Mouse (Mus musculus) forebrain, embryonic 12.5 days (tissue): Measurements from ENCODE around the gene BC067074. TPM values are rescaled to one million over a fixed set of nuclear protein-coding genes. Genes with fewer than 3 reads are reported as not detected.

Experiments
- ATAC-seq: fragments of 200-750 bp; cut with Nextera tagmentation; 2 replicates; pipeline ENCODE4 v1.8.0; 2017; ENCODE audit warnings: moderate TSS enrichment; ENCODE audit not compliant: low FRiP score
- H3K27ac ChIP-seq: fragments of 300-500 bp; sonication (generic); 2 replicates; pipeline ENCODE4 v1.5.1; 2016; ENCODE audit warnings: mild to moderate bottlenecking
- H3K27me3 ChIP-seq: fragments of 300-500 bp; sonication (generic); 2 replicates; pipeline ENCODE4 v1.6.1; 2016; ENCODE audit warnings: mild to moderate bottlenecking
- H3K36me3 ChIP-seq: fragments of 300-500 bp; sonication (generic); replicated peaks from 2 replicates; pipeline ENCODE4 v1.6.1; 2016; ENCODE audit warnings: mild to moderate bottlenecking
- H3K4me1 ChIP-seq: fragments of 300-500 bp; sonication (generic); 2 replicates; pipeline ENCODE4 v1.6.1; 2016
- H3K4me2 ChIP-seq: fragments of 300-500 bp; sonication (generic); 2 replicates; pipeline ENCODE4 v1.6.1; 2016; ENCODE audit warnings: mild to moderate bottlenecking, moderate library complexity
- H3K4me3 ChIP-seq: fragments of 300-500 bp; sonication (generic); replicated peaks from 2 replicates; pipeline ENCODE4 v1.5.1; 2016; ENCODE audit warnings: mild to moderate bottlenecking
- H3K9ac ChIP-seq: fragments of 300-500 bp; sonication (generic); 2 replicates; pipeline ENCODE4 v1.6.1; 2016; ENCODE audit warnings: mild to moderate bottlenecking
- H3K9me3 ChIP-seq: fragments of 300-500 bp; sonication (generic); 2 replicates; pipeline ENCODE4 v1.6.1; 2016
- WGBS: fragments of 180-500 bp; shearing (Covaris S2); methylation state at CpG from one replicate; pipeline ENCODE4 v1.1.7; 2016; 5-methylcytosine and 5-hydroxymethylcytosine counted together
- polyA plus RNA-seq: library from polyadenylated mRNA; unstranded; fragments of >200 nt; fragmentation: Nextera tagmentation; extraction: Ambion mirVana; gene quantifications from 2 replicates; pipeline ENCODE4 v1.2.1, GENCODE M21; 2016

Gene BC067074
- polyA plus RNA-seq, 1 experiment from 2014 or later: 2.2 TPM

DNA sequence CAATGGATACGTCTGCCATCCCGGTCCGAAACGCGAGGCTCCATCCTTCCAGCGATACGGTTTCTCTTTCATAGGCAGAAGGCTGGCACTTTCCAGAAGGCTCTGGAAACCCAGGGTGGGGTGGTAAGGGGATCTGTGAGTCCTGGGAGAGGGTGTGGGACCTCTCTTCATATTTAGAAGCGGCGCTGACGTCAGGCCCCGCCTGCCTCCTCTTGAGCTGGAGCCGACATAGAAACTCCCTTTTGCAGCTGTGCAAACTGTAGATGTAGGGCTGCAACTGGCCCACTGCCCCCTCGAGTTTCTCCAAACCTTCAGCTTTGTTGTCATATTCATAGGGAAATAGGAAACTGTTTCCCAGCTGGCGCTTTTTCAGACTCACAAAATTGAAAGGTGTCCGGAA, 101.6 kb downstream of the BC067074 start:
- 87% methylated on average over 15 of the region's 15 CpGs for WGBS
- no peaks in the 10 kb centered on the region for H3K9me3 ChIP-seq

GRCm38 (mm10) chr13:113397006-113397520, 104.1 kb downstream of the BC067074 start:
- Histone ChIP-seq H3K9ac (no peak overlapping the region), H3K4me3 (no peak overlapping the region), H3K9me3 (no peaks in the 10 kb centered on the region), H3K4me1 (no peaks in the 10 kb centered on the region), H3K27ac (no peak overlapping the region), H3K4me2 (no peak overlapping the region), H3K36me3 (no peaks in the 10 kb centered on the region), H3K27me3 (no peaks in the 10 kb centered on the region)
- ATAC-seq: no peak
- 86% methylated on average over 9 of the region's 9 CpGs for WGBS

More for the DNA sequence above, 101.6 kb downstream of the BC067074 start:
- Histone ChIP-seq H3K27ac (no peak overlapping the region), H3K4me1 (no peaks in the 10 kb centered on the region), H3K36me3 (no peaks in the 10 kb centered on the region), H3K4me3 (no peak overlapping the region), H3K27me3 (no peaks in the 10 kb centered on the region), H3K4me2 (no peak overlapping the region), H3K9ac (no peak overlapping the region)
- ATAC-seq: no peak

DNA sequence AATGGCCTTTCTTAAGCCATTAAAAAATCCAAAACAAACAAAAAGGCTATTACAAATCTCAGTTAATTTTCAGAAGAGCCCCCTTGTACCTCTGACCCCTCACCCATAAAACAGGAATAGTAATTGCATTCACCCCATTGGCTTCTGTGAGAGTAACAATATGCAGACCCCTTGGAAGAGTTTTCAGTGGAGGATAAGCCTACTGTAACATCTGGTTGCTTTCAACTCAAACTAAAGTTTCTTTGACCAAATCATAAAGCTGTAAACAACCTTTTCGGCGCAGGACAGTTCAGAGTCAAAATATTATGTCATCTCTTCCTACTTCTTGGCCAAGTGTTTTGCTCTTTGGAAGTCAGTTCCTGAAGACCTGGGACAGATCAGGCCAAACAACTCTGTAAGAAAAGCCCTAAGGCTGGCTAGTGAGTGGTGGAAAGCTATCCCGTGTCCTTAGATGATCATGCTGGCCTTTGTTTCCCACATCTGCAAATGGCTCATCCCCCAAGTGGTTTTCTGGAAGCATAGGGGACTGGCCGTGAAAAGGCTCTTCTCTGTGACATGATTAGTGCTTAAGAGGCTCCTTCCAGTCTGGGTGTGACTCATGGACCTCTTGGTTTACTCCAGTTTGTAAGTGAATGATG, 108.5 kb downstream of the BC067074 start:
- H3K27ac ChIP-seq: no peak overlapping the region
- no peak overlapping the region for H3K4me2 ChIP-seq
- no peaks in the 10 kb centered on the region for H3K27me3 ChIP-seq
- 83% methylated on average over 4 of the region's 4 CpGs for WGBS
- no peaks in the 10 kb centered on the region for H3K36me3 ChIP-seq
- ATAC-seq: no peak
- no peak overlapping the region for H3K9ac ChIP-seq
- H3K4me3 ChIP-seq: no peak overlapping the region
- no peaks in the 10 kb centered on the region for H3K4me1 ChIP-seq
- no peaks in the 10 kb centered on the region for H3K9me3 ChIP-seq

DNA sequence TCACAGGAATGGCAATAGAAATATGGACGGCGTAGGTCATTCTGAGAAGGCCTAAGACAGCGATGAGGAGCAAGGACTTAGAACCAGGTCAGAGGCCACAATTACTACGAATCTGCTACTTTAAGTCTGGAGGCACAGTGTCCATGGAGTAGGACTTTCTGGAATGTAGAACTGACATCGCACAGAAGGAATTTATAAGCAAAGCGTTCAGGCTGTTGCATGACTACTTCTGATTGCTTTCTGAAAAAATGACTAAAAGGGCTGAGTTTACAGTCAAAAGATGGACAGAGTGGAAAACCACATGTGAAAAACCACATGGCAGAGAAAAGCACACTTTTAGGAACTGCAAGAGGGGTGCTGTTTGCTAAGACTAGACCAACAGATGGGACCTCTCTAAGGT, 110.7 kb downstream of the BC067074 start:
- ATAC-seq: no peak
- no peaks in the 10 kb centered on the region for H3K9me3 ChIP-seq
- no peak overlapping the region for H3K4me2 ChIP-seq
- no peak overlapping the region for H3K27ac ChIP-seq
- no peak overlapping the region for H3K4me3 ChIP-seq
- H3K4me1 ChIP-seq: no peaks in the 10 kb centered on the region
- H3K27me3 ChIP-seq: no peaks in the 10 kb centered on the region
- WGBS: 92% methylated on average over 6 of the region's 6 CpGs
- H3K9ac ChIP-seq: no peak overlapping the region
- no peaks in the 10 kb centered on the region for H3K36me3 ChIP-seq

DNA sequence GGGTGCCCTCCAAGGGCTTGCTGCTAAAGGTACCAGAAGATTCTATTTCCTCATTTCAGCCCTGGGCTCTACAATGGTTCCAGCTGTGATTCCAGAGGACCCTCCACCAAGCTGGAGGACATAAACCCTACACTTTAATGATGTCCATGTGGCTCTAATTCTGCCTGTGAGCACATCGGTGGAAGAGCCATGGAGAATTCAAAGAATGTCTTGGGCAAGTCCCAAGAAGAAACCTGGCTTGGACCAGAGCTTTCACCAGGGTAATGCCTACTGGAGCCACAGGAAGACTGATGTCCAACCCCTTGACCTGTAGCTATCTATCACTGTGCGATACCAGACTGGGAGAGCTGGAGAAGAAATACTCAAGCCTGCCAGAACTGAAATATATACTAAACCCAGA, 111.2 kb downstream of the BC067074 start:
- Histone ChIP-seq H3K4me2 (no peak overlapping the region), H3K36me3 (no peaks in the 10 kb centered on the region), H3K9ac (no peak overlapping the region), H3K27ac (no peak overlapping the region), H3K9me3 (no peaks in the 10 kb centered on the region), H3K4me3 (no peak overlapping the region), H3K4me1 (no peaks in the 10 kb centered on the region), H3K27me3 (no peaks in the 10 kb centered on the region)
- WGBS: 87% methylated on average over 2 of the region's 2 CpGs
- ATAC-seq: no peak

GRCm38 (mm10) chr13:113409941-113410340, 117.0 kb downstream of the BC067074 start:
- ATAC-seq: no peak
- H3K4me2 ChIP-seq: no peak overlapping the region

DNA sequence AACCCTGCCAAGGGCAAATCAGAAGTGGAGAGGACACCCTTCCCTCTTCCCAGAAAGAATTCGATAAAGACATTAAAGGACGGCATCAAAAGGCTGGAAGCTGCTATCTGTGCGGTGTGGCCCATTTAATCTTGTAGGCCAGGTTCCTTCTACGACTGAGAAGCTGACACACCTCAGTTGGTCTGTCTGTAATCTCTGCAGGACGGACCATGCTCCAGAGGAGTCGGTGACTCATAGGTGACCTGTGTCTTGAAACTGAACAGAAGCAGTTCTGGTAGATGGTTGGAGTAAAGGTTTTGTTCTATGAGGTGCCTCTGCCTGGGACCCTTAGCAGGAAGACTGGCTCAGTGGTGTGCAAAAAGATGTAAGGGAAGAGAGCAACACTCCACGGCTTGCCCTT, 122.6 kb downstream of the BC067074 start:
- H3K4me2 ChIP-seq: no peak overlapping the region
- no peak for ATAC-seq
- H3K36me3 ChIP-seq: no peaks in the 10 kb centered on the region
- H3K4me1 ChIP-seq: peaks cover 3% of the 10 kb centered on the region; the same call in 1 of the 2 replicates
- WGBS: 90% methylated on average over 7 of the region's 7 CpGs
- no peaks in the 10 kb centered on the region for H3K27me3 ChIP-seq
- H3K9me3 ChIP-seq: 0 out of 2 replicates have a peak, but pooled peaks cover 3% of the 10 kb centered on the region
- no peak overlapping the region for H3K4me3 ChIP-seq
- no peak overlapping the region for H3K27ac ChIP-seq
- H3K9ac ChIP-seq: no peak overlapping the region

More at GRCm38 (mm10) chr13:113409941-113410340, 117.0 kb downstream of the BC067074 start:
- Histone ChIP-seq H3K27ac (no peak overlapping the region), H3K4me1 (no peaks in the 10 kb centered on the region), H3K27me3 (no peaks in the 10 kb centered on the region), H3K9me3 (0 out of 2 replicates have a peak, but pooled peaks cover 3% of the 10 kb centered on the region), H3K36me3 (no peaks in the 10 kb centered on the region), H3K9ac (no peak overlapping the region), H3K4me3 (no peak overlapping the region)
- 63% methylated on average over 12 of the region's 12 CpGs for WGBS

DNA sequence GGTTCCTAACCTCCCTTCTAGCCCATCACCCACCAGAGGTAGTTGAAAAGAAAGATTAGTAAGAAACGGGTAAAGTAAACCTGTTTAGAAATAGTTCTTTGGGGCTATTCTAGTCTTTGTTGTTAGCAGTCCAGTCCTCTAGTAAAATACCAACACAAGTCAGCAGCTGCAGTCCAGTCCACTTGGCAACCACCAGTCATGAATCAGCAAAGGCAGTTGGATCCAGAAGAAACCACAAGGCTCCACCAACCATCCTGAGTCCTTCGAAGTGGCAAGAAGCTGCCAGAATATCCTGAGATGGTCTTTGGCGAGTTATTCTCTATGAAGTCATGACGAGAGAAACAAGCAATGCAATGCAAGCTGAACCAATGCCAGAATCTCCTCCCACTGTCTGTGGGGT, 124.0 kb downstream of the BC067074 start:
- H3K27me3 ChIP-seq: no peaks in the 10 kb centered on the region
- H3K9ac ChIP-seq: no peak overlapping the region
- WGBS: 94% methylated on average over 4 of the region's 4 CpGs

DNA sequence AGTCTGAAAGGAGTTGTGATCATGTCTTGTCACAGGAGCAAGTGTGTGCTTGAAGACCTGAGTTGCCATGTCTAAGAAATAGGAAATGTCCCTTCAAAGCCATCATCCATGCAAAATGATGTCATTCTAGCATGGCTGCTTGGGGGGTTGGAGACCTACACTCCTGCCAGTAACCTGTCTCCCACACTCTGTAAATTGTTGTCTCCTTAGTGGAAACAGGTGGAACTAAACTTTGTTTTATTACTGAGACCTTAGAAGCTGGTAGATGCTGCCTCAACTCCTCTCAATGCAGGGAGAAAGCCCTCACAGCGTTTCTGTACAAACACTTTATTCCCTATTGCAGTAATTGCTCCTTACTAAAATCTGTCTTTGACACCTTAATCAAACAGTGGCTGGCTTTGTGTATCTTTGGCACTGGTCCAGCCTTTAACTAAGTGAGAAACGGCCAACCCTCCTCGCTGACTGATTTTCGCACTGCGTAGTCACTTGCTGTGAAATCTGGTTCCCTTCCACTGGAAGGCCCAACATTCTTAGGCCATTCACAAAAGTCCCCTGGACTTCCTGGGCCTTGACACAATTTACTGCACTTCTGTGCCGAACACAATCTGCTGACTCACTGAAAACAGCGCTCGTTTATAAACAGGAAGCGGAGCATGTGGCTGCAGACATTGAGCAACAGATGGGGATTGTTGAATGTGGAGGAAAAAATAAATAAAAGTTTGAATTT, 125.0 kb downstream of the BC067074 start:
- Histone ChIP-seq H3K36me3 (no peaks in the 10 kb centered on the region), H3K9me3 (no peaks in the 10 kb centered on the region), H3K27ac (peak overlapping the region; percentile 57; the same call in 1 of the 2 replicates), H3K27me3 (no peaks in the 10 kb centered on the region), H3K4me3 (no peak overlapping the region), H3K4me1 (peaks cover 3% of the 10 kb centered on the region; the same call in 1 of the 2 replicates), H3K9ac (no peak overlapping the region), H3K4me2 (no peak overlapping the region)
- ATAC-seq: peak; percentile 83; the same call in 1 of the 2 replicates
- WGBS: 37% methylated on average over 9 of the region's 9 CpGs

More for the DNA sequence above, 124.0 kb downstream of the BC067074 start:
- peaks cover 3% of the 10 kb centered on the region; the same call in 1 of the 2 replicates for H3K4me1 ChIP-seq
- H3K27ac ChIP-seq: no peak overlapping the region
- H3K4me2 ChIP-seq: no peak overlapping the region
- H3K4me3 ChIP-seq: no peak overlapping the region
- 0 out of 2 replicates have a peak, but pooled peaks cover 3% of the 10 kb centered on the region for H3K9me3 ChIP-seq
- ATAC-seq: no peak
- no peaks in the 10 kb centered on the region for H3K36me3 ChIP-seq

GRCm38 (mm10) chr13:113418632-113419031, 125.7 kb downstream of the BC067074 start:
- Histone ChIP-seq H3K4me3 (no peak overlapping the region), H3K9me3 (no peaks in the 10 kb centered on the region), H3K27me3 (no peaks in the 10 kb centered on the region), H3K4me1 (peaks cover 3% of the 10 kb centered on the region; the same call in 1 of the 2 replicates), H3K36me3 (no peaks in the 10 kb centered on the region), H3K4me2 (no peak overlapping the region), H3K27ac (no peak overlapping the region), H3K9ac (no peak overlapping the region)
- no peak for ATAC-seq
- WGBS: 75% methylated on average over 3 of the region's 3 CpGs

DNA sequence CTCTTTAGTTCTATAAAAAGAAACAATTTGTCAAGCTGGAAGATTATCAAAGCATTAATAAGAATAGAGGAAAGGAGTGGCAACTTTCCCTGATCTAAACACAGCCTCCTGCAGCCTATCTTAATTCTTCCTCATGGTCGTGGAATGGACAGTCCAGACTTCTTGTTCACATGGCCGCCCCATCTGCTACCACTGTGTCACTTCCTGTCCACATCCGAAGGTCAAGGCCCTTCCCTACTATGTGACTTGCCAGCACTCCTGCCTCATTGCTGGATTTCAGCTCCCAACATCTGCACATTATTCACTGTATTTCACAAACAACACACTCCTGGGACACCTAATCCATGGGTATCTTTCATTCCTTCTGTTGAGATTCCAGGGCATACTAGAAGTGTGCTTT, 128.5 kb downstream of the BC067074 start:
- Histone ChIP-seq H3K4me2 (no peak overlapping the region), H3K36me3 (no peaks in the 10 kb centered on the region), H3K27ac (no peak overlapping the region), H3K9ac (no peak overlapping the region), H3K27me3 (no peaks in the 10 kb centered on the region), H3K4me1 (peaks cover 3% of the 10 kb centered on the region; the same call in 1 of the 2 replicates), H3K4me3 (no peak overlapping the region), H3K9me3 (no peaks in the 10 kb centered on the region)
- ATAC-seq: no peak
- WGBS: 77% methylated on average over 3 of the region's 3 CpGs

- Histone ChIP-seq H3K4me3 (no peak overlapping the region), H3K9ac (no peak overlapping the region), H3K4me2 (no peak overlapping the region), H3K9me3 (no peaks in the 10 kb centered on the region), H3K4me1 (no peaks in the 10 kb centered on the region; the same call in 1 of the 2 replicates), H3K27me3 (no peaks in the 10 kb centered on the region), H3K27ac (no peak overlapping the region), H3K36me3 (no peaks in the 10 kb centered on the region)
- no peak for ATAC-seq
- 94% methylated on average over 7 of the region's 7 CpGs for WGBS
Measured at GRCm38 (mm10) chr13:113423825-113424224, 130.9 kb downstream of the BC067074 start.
